Mouse (Mus musculus) midbrain, embryonic 12.5 days (tissue): Measurements from ENCODE around the gene Lsr. TPM values are rescaled to one million over a fixed set of nuclear protein-coding genes. Genes with fewer than 3 reads are reported as not detected.

Experiments used
- ATAC-seq: fragments of 200-750 bp; cut with Nextera tagmentation; 2 replicates; pipeline ENCODE4 v1.8.0; 2017; ENCODE audit warnings: low read depth, moderate TSS enrichment, moderate library complexity; ENCODE audit not compliant: low FRiP score
- H3K27ac ChIP-seq: fragments of 300-500 bp; sonication (generic); replicated peaks from 2 replicates; pipeline ENCODE4 v1.5.1; 2016; ENCODE audit warnings: mild to moderate bottlenecking
- H3K27me3 ChIP-seq: fragments of 300-500 bp; sonication (generic); 2 replicates; pipeline ENCODE4 v1.6.1; 2016; ENCODE audit warnings: mild to moderate bottlenecking
- H3K36me3 ChIP-seq: fragments of 300-500 bp; sonication (generic); 2 replicates; pipeline ENCODE4 v1.6.1; 2016
- H3K4me1 ChIP-seq: fragments of 300-500 bp; sonication (generic); 2 replicates; pipeline ENCODE4 v1.6.1; 2016
- H3K4me2 ChIP-seq: fragments of 300-500 bp; sonication (generic); replicated peaks from 2 replicates; pipeline ENCODE4 v1.6.1; 2016; ENCODE audit warnings: mild to moderate bottlenecking, moderate library complexity
- H3K4me3 ChIP-seq: fragments of 300-500 bp; sonication (generic); 2 replicates; pipeline ENCODE4 v1.5.1; 2016; ENCODE audit warnings: mild to moderate bottlenecking
- H3K9ac ChIP-seq: fragments of 300-500 bp; sonication (generic); replicated peaks from 2 replicates; pipeline ENCODE4 v1.6.1; 2016; ENCODE audit warnings: mild to moderate bottlenecking, moderate library complexity
- H3K9me3 ChIP-seq: fragments of 300-500 bp; sonication (generic); 2 replicates; pipeline ENCODE4 v1.6.1; 2016; ENCODE audit warnings: mild to moderate bottlenecking
- WGBS: fragments of 180-500 bp; shearing (Covaris S2); methylation state at CpG from one replicate; pipeline ENCODE4 v1.1.7; 2016; 5-methylcytosine and 5-hydroxymethylcytosine counted together
- polyA plus RNA-seq: library from polyadenylated mRNA; unstranded; fragments of >200 nt; fragmentation: Nextera tagmentation; extraction: Ambion mirVana; gene quantifications from 2 replicates; pipeline ENCODE4 v1.2.1, GENCODE M21; 2016

The Lsr gene
- polyA plus RNA-seq, 1 experiment from 2014 or later, result 16.1 TPM

- H3K9ac ChIP-seq, result no peak overlapping the region
- WGBS, result 89% methylated on average over 6 of the region's 6 CpGs
- no peaks in the 10 kb centered on the region for H3K27me3 ChIP-seq
- H3K4me2 ChIP-seq, result no peak overlapping the region
- H3K4me1 ChIP-seq, result peaks cover 20% of the 10 kb centered on the region
- H3K36me3 ChIP-seq, result peaks cover 16% of the 10 kb centered on the region
- H3K27ac ChIP-seq, result no peak overlapping the region
- ATAC-seq, result no peak
- H3K4me3 ChIP-seq, result no peak overlapping the region
- no peaks in the 10 kb centered on the region for H3K9me3 ChIP-seq
Measured at GRCm38 (mm10) chr7:30959786-30960349, 13.4 kb downstream of the Lsr start.

GRCm38 (mm10) chr7:30958866-30959487 is 14.3 kb downstream of the Lsr start:
- no peak overlapping the region for H3K4me2 ChIP-seq
- WGBS, result 94% methylated on average over 9 of the region's 9 CpGs
- no peak overlapping the region for H3K4me3 ChIP-seq
- no peaks in the 10 kb centered on the region for H3K9me3 ChIP-seq
- no peak overlapping the region for H3K27ac ChIP-seq
- ATAC-seq, result no peak
- H3K27me3 ChIP-seq, result no peaks in the 10 kb centered on the region
- peaks cover 21% of the 10 kb centered on the region for H3K4me1 ChIP-seq
- no peak overlapping the region for H3K9ac ChIP-seq
- H3K36me3 ChIP-seq, result peaks cover 25% of the 10 kb centered on the region

GRCm38 (mm10) chr7:30958109-30958865 is 15.0 kb downstream of the Lsr start:
- WGBS, result 77% methylated on average over 28 of the region's 28 CpGs
- ATAC-seq, result no peak
- Histone ChIP-seq H3K27me3 (no peaks in the 10 kb centered on the region), H3K4me1 (peaks cover 21% of the 10 kb centered on the region), H3K9me3 (no peaks in the 10 kb centered on the region), H3K4me2 (peak overlapping the region; percentile 62), H3K9ac (peak overlapping the region; percentile 100), H3K27ac (peak overlapping the region; percentile 98), H3K36me3 (peaks cover 32% of the 10 kb centered on the region), H3K4me3 (peak overlapping the region; percentile 98)

DNA sequence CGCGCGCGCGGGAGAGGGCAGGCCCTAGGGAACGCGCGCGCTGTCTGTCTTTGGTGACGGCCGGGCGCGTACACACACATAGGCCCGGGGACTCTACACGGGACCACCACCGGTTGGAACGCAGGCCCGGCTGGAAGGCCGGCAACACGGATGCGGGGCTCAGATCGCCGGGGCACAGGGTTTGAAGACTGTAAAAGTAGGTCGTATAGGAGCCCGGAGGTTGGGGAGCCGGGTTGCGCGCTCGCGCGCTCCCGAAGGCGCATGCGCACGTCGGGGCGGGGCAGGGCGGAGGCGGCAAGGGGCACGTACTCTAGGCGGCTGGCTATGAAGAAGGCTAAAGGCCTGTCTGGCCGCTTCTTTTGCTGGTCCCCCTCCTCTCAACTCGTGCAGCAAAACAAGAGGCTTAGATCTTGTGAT is 15.9 kb downstream of the Lsr start:
- ATAC-seq, result peak; percentile 59
- Histone ChIP-seq H3K9ac (peak overlapping the region; percentile 100), H3K4me3 (peak overlapping the region; percentile 98), H3K4me2 (peak overlapping the region; percentile 62), H3K9me3 (no peaks in the 10 kb centered on the region), H3K36me3 (peaks cover 41% of the 10 kb centered on the region), H3K27ac (peak overlapping the region; percentile 98), H3K4me1 (peaks cover 21% of the 10 kb centered on the region), H3K27me3 (no peaks in the 10 kb centered on the region)
- WGBS, result under 1% methylated on average over 41 of the region's 43 CpGs

GRCm38 (mm10) chr7:30956756-30957366 is 16.4 kb downstream of the Lsr start, which contains the start of gene Usf2:
TSS of gene Usf2 (minus strand) at chr7:30956803.
- H3K36me3 ChIP-seq, result peaks cover 46% of the 10 kb centered on the region
- under 1% methylated on average over 33 of the region's 82 CpGs for WGBS
- ATAC-seq, result peak; percentile 53

DNA sequence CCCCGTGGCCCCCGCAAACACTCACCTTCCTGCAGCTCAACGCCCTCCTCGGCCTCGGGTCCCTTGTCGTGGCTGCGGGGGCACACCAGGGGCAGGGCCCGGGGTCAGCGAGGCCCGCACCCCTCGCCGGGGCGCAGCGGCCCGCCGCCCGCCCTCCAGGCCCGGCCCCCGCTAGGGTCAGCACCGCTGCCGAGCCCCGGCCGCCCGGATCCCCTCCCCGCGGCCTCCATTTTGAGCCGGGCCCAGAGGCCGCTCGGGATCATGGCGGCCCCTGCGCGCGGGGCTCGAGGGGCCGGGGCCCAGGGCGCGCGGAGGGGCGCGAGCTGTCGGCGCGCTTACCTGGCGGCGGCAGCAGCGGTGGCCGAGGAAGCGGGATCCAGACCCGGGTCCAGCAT is 16.9 kb downstream of the Lsr start:
- Histone ChIP-seq H3K4me1 (peaks cover 21% of the 10 kb centered on the region), H3K36me3 (peaks cover 51% of the 10 kb centered on the region), H3K4me2 (peak overlapping the region; percentile 62), H3K27ac (peak overlapping the region; percentile 98), H3K9ac (peak overlapping the region; percentile 100), H3K9me3 (no peaks in the 10 kb centered on the region), H3K27me3 (no peaks in the 10 kb centered on the region), H3K4me3 (peak overlapping the region; percentile 98)
- WGBS, result 2% methylated on average over 19 of the region's 49 CpGs
- ATAC-seq, result peak; percentile 32

More at GRCm38 (mm10) chr7:30956756-30957366, 16.4 kb downstream of the Lsr start, which contains the start of gene Usf2:
- Histone ChIP-seq H3K4me3 (peak within 1 kb of the TSS; percentile 98), H3K4me1 (peaks cover 21% of the 10 kb centered on the region), H3K4me2 (peak within 1 kb of the TSS; percentile 62), H3K9me3 (no peaks in the 10 kb centered on the region), H3K9ac (peak within 1 kb of the TSS; percentile 100), H3K27me3 (no peaks in the 10 kb centered on the region), H3K27ac (peak within 1 kb of the TSS; percentile 98)

DNA sequence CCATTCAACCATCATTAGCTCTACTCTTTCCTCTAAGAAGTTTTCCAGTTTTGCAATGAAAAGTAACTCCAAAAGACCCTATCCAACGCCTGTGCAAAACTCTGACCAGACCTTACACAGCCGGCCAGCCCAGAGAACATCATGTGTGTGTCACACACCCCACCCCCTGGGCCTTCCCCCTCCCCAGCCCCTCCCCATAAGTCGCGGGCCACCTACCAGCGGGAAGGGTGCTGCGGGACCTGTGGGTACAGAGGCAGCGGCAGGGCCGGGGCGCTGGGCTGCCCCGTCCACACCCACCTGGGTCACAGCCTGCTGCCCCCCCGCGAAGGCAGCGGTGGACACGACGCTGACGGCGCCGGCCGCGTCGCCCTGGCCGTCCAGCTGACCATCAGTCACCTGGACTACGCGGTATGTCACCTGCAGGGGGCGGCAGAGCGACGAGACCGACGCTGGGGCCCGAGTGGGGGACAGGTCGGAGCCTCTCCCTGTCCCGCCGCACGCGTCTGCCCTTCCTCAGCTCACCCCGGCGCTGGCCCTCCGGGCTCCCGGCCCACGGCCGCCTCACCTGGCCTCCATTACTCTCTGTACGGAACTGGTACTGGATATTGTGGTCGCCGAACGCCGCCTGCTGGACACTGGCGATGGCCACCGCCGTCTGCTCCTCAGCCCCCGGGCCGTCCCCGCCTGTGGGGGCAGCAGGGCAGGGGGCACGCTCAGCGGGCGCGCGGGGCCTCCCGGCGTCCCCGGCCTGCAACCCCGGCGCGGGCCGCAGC is 17.5 kb downstream of the Lsr start:
- Histone ChIP-seq H3K27me3 (no peaks in the 10 kb centered on the region), H3K4me2 (peak overlapping the region; percentile 62), H3K9ac (peak overlapping the region; percentile 100), H3K9me3 (no peaks in the 10 kb centered on the region), H3K4me1 (peaks cover 21% of the 10 kb centered on the region), H3K36me3 (peaks cover 57% of the 10 kb centered on the region), H3K27ac (peak overlapping the region; percentile 98), H3K4me3 (peak overlapping the region; percentile 98)
- ATAC-seq, result peak; percentile 80
- WGBS, result 0% methylated on average over 42 of the region's 64 CpGs

DNA sequence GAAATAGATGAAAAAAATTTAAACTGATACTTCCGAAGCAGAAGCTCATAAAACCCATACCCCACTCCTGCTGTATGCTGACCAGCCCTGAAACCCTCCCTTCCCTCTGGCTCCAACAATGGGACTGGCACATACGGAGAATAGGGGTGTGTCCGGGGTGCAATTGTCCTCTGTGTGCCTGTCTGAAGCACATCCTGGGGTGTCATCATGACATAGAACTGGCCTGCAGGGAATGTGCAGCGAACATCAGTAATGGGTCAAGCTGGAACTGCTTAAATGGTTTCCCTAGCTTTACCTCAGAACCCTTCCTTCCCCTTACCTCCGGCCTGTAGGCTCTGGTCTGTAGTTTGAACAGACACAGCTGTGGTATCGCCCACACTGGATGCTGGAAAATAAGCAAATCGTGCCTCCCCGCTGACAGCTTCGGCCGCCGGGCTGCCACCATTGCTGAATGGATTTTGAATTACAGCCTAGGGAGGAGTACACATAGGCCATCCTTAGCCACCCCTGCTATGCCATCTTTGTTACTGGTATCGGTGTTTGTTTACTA is 18.2 kb downstream of the Lsr start:
- Histone ChIP-seq H3K9ac (peak overlapping the region; percentile 100; the same call in 1 of the 2 replicates), H3K4me1 (peaks cover 21% of the 10 kb centered on the region), H3K36me3 (peaks cover 64% of the 10 kb centered on the region), H3K9me3 (no peaks in the 10 kb centered on the region), H3K27me3 (no peaks in the 10 kb centered on the region), H3K4me3 (peak overlapping the region; percentile 98), H3K4me2 (peak overlapping the region; percentile 62), H3K27ac (peak overlapping the region; percentile 98; the same call in 1 of the 2 replicates)
- WGBS, result 90% methylated on average over 12 of the region's 12 CpGs
- no peak for ATAC-seq

DNA sequence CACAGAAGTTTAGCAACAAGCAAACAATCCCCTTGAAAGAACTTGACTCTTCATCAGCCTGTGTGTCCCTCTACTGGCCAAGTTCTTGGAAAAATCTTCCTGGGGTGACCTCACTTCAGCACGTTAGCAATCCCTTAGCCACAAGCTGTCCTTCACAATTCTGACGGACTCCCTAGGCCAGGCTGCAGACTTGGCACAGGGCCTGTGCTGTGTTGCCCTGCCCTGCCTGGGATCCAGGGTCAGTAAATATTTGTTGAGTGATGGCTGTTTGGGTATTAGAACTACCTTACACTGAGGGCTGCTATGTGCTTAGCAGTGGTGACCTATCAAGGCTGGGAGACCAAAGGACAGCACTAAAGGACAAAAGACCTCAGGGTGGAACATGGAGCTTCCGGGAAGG is 19.2 kb downstream of the Lsr start:
- WGBS, result 87% methylated on average over 3 of the region's 3 CpGs
- Histone ChIP-seq H3K4me3 (no peak overlapping the region), H3K27ac (no peak overlapping the region), H3K4me2 (no peak overlapping the region), H3K9me3 (no peaks in the 10 kb centered on the region), H3K9ac (no peak overlapping the region), H3K27me3 (no peaks in the 10 kb centered on the region), H3K36me3 (peaks cover 69% of the 10 kb centered on the region), H3K4me1 (peaks cover 21% of the 10 kb centered on the region)
- ATAC-seq, result no peak

DNA sequence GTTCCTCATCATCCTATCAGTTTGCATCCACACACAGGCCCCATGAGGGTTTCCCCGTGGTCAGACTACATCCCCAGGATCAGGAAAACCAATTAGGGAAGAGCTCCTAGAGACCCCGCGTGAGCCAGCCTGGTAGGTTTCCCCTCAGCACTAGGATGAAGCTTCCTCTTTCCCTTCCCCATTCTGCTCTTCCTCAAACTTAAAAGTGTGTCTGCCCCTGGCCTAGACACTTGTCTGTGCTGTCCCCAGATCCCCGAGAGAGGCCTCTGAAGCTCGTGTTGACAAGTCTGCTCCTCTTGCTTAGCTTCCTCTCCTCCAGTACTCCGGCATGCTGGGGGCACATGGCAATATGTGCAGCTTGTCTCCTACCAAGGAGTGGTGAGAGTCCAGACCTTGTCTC is 19.8 kb downstream of the Lsr start:
- Histone ChIP-seq H3K4me2 (no peak overlapping the region), H3K36me3 (peaks cover 68% of the 10 kb centered on the region)

More for the DNA sequence above, 19.8 kb downstream of the Lsr start:
- Histone ChIP-seq H3K4me3 (no peak overlapping the region), H3K27me3 (no peaks in the 10 kb centered on the region), H3K27ac (no peak overlapping the region), H3K9ac (no peak overlapping the region), H3K9me3 (no peaks in the 10 kb centered on the region), H3K4me1 (peaks cover 18% of the 10 kb centered on the region)
- no peak for ATAC-seq
- 90% methylated on average over 6 of the region's 6 CpGs for WGBS
